Mouse (Mus musculus) mouse trophoblast stem cell (cell line): ENCODE measurements around the gene Depdc7.

Experiments used
- in situ Hi-C, 2 experiments: fragments of 300-500 bp; cut with MseI, MboI; formaldehyde crosslinking; loops; 2 replicates in 1 of 2; 3 replicates in 1 of 2; pipeline ENCODE4 v1.15.1; 2025

Gene Depdc7

GRCm38 (mm10) chr2:104716279-104716678, 26.4 kb downstream of the Depdc7 start, which contains the start of gene Pin1rt1:
Gene Pin1rt1 (minus strand): TSS chr2:104716379.
- in situ Hi-C loops = no loop called here

DNA sequence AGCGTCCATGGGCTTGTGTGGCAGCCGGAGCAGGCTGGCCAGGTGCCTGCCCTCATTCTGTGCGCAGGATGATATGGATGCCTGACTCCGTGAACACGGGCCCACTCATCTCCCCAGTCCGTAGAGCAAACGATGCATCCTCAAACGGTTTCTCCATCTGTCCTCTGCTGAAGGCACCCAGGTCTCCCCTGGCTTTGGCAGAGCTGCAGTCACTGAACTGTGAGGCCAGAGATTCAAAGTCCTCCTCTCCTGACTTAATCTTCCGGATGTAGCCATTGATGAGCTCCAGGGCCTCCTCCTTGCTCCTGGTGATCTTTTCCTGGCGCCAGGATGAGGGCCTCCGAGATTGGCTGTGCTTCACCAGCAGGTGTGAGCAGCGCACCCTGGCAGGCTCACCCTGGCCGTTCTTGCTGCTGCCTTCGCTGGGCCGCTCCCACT, 28.4 kb downstream of the Depdc7 start:
- in situ Hi-C loops = no loop called here

GRCm38 (mm10) chr2:104712486-104712809, 30.2 kb downstream of the Depdc7 start:
- in situ Hi-C loops = no loop called here

DNA sequence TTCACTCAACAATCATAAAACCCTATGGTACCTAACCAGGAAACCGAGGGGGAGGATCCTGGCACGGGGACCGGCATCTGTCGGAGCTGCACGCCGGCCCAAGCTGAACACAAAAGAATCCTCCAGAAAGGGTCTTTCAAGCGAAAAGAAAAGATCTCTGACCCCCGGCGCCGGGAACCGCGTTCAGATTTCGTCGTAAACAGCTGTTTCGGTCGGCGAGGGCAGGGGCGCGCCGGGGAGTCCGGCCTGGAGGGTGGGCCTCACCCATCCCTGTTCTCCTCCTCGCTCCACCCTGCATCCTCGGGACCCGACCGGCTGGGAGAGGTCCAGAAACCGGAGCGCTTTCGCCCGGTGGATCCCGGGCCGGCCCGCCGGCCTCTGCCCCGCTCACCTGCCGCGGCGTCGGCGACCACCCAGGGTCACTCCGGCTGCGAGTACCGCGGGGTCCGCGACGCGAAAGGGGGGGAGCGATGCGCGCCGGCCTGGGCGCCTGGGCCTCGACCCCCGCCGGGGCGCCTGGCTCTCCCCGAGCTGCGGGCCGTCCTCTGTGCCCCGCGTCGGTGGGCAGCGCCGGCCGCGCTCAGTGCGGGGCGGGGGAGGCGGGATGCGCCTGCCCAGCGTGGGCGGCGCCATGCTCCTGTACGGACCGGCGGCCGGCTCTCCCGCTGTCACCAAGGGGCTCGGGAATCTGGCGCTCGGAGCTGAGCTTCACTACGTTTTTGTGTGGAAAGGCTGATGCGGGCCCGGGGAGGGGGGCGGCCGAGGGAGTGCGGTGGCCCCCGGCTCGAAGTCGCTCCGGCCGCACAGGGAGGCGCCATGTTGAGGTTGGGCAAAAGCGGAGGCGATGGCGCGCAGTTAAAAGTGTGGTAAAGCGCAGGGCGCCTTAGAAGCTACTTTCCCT, 30.8 kb downstream of the Depdc7 start, which contains the start of gene Tcp11l1:
Tcp11l1 (minus strand) TSS at position 585 of the 901 bp plus-strand sequence.
- in situ Hi-C loops = no loop called here

DNA sequence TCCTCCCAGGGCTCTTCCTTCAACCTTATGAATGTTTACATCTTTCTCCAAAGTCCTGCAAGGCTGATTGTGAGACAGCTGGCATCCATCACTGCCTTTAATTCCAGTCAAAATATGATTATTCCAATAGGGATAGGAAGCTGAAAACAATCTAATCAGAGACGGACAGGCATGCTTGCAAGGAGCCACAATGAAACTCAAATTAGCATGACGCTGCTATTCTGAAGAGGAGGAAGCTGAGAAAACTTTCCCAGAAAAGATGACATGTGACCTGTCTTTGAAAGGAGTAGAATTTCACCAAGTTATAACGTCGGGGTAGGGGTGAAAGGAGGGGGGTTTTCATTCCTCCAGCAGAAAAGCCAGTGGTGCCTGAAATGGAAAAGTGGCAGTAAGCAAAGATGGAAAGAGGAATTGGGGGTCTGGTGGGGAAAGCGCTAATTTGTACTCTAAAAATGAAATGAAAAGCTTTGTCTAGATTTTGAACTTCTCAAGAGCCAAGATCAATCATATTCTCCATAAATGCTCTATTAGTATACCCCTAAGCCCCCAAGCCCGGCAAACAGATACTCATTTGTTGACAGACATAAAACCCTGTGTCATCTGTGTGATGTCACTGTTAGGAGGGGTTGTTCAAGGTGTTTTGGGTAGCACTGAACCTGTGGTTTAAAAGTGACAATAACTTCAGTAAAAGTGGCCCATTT, 31.9 kb downstream of the Depdc7 start:
- in situ Hi-C loops = no loop called here

DNA sequence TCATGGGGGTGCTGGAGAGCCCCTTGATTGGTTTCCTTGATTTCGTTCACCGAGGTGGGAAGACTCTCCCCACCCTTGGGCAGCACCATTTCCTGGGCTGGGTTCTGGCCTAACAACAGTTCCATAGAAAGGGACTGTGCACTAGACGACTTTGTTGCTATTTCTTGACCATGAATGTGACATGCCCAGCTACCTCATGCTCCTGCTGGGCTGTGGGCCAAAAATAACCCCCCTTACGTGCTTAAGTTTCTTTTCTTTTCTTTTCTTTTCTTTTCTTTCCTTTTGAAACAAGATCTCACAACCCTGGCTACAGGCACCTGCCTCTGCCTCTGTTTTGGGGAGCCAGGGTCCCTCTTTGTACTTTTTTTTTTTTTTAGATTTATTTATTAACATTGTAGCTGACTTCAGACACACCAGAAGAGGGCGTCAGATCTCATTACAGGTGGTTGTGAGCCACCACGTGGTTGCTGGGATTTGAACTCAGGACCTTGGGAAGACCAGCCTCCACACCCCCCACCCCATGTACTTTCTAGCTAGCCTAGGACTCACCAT, 32.8 kb downstream of the Depdc7 start:
- in situ Hi-C loops = no loop called here

DNA sequence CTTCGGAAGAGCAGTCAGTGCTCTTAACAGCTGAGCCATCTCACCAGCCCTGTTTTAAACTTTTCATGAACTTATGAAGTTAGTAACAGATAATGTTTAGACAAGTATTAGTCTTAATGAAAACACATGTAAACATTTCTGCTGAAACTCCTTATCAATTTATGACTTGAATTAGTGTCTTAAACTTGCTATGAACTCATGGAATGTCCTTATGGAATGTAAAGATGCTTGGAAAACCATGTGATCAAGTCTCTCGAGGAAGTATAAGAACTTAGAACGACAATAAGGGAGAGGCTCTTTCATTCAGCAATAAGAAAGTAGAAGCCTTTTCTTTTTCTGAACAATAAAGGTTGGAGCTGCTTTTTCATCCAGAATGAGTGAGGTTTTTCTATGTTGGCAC, 38.3 kb downstream of the Depdc7 start:
- in situ Hi-C loops = no loop called here

- in situ Hi-C loops = no loop called here
Measured at GRCm38 (mm10) chr2:104703158-104703557, 39.5 kb downstream of the Depdc7 start.

GRCm38 (mm10) chr2:104699659-104700058, 43.0 kb downstream of the Depdc7 start:
- in situ Hi-C loops = no loop called here

DNA sequence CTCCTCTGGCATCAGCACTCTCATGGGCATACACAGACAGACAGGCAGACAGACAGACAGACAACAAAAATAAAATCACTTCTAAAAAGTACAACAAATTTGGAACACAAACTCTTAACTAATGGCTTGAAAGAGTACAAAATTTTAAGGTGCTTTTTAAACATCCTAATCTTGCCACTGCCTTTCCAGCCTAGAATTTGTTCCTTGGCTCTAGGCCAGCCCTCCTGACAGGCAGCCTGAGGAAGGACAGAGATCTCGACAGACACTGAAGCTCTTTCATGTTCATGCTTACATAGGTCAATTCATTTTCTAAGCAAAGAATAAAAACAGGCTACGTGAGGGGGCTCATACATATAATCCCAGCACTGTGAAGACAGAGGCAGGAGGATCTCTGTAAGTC, 50.1 kb downstream of the Depdc7 start:
- in situ Hi-C loops = no loop called here

GRCm38 (mm10) chr2:104690720-104691119, 52.0 kb downstream of the Depdc7 start:
- in situ Hi-C loops = no loop called here

DNA sequence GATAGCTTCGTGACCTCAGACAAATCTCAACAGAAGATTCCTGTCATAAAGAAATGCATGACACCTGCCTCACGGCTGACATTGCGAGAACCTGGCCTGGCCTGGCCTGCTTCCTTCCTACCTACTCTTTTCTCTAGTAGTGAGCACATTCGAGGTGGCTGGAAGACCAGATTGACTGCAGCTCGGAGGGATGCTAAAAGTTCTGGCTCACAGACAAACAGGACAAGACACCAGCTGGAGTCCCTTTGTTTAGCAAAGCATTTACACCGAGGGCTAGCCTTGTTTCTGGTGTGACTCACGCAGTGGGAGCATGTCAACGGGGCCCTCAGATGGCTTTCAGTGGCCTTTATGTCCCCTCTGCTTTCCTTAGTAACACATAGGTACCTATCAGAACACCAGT, 54.0 kb downstream of the Depdc7 start:
- in situ Hi-C loops = loop anchor here in 1 of 2 experiments (10.0 kb wide), 1 partner anchor 66 kb away; no protein-coding TSS in a partner anchor

DNA sequence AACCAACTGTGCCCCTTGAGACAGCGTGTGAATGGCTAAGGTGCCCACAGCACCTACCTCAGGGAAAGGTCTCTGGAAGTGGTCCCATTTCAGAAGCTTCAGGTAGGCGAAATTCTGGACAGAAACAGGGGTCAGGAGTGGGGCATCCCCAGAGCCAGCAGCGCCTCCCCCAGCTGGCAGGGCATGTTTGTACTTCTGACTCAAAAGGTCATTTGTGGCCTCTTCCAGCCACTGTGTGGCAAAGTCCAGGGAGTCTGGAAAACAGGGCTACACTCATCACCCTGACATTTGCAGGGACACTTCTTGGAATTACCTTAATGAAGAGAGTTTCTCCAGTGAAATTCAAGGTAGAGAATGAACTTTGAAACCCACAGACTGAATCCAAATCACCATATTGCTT, 54.4 kb downstream of the Depdc7 start:
- in situ Hi-C loops = loop anchor here in 1 of 2 experiments (10.0 kb wide), 1 partner anchor 66 kb away; no protein-coding TSS in a partner anchor

- in situ Hi-C loops = loop anchor here in 1 of 2 experiments (10.0 kb wide), 1 partner anchor 68 kb away; no protein-coding TSS in a partner anchor
Measured at GRCm38 (mm10) chr2:104687261-104687660, 55.4 kb downstream of the Depdc7 start.

GRCm38 (mm10) chr2:104685418-104685817, 57.3 kb downstream of the Depdc7 start:
- in situ Hi-C loops = loop anchor here in 1 of 2 experiments (10.0 kb wide), 1 partner anchor 69 kb away; no protein-coding TSS in a partner anchor

DNA sequence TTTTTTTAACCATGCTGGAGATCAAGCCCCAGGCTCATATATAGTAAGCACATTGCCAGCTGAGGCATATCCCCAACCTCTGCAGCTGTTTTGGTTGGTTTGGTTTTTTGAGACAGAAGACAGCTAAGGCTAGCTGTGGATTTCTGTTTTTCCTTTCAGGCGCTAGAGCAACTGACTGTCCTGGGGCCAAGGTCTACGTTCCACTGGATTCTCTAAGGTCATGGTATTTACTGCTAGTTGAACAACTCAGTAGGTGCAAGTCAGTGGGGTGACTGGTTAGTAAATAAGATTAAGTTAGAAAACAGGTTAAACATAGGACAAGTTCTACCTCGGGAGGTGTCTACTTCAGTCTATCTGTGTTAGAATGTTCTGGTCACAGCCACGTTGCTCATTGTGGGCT, 57.9 kb downstream of the Depdc7 start:
- in situ Hi-C loops = loop anchor here in 1 of 2 experiments (10.0 kb wide), 1 partner anchor 70 kb away; no protein-coding TSS in a partner anchor

GRCm38 (mm10) chr2:104677326-104677725, 65.4 kb downstream of the Depdc7 start:
- in situ Hi-C loops = no loop called here
